Mouse (Mus musculus): ENCODE data around the gene Nav2.

Nav2 gene

GRCm38 (mm10) chr7:48887973-48888372 is 20.5 kb upstream of the Nav2 start:
- in situ Hi-C loops (cut with MseI, MboI), result no loop called here

GRCm38 (mm10) chr7:48888751-48889150 is 19.8 kb upstream of the Nav2 start:
- in situ Hi-C loops (cut with MseI, MboI), result no loop called here

- in situ Hi-C loops (cut with MseI, MboI), result loop anchor here (10.0 kb wide), 1 partner anchor 234 kb away; no protein-coding TSS in a partner anchor
These were observed 17.5 kb upstream of the Nav2 start for GRCm38 (mm10) chr7:48891029-48891428.

- in situ Hi-C loops (cut with MseI, MboI), result loop anchor here (10.0 kb wide), 1 partner anchor 232 kb away; no protein-coding TSS in a partner anchor
These were observed 15.4 kb upstream of the Nav2 start for GRCm38 (mm10) chr7:48893093-48893492.

- in situ Hi-C loops (cut with MseI, MboI), result loop anchor here (10.0 kb wide), 1 partner anchor 231 kb away; no protein-coding TSS in a partner anchor
These were observed 14.4 kb upstream of the Nav2 start for GRCm38 (mm10) chr7:48894152-48894551.

- in situ Hi-C loops (cut with MseI, MboI), result loop anchor here (10.0 kb wide), 1 partner anchor 230 kb away; no protein-coding TSS in a partner anchor
These were observed 13.8 kb upstream of the Nav2 start for GRCm38 (mm10) chr7:48894763-48895162.

- in situ Hi-C loops (cut with MseI, MboI), result loop anchor here (10.0 kb wide), 1 partner anchor 229 kb away; no protein-coding TSS in a partner anchor
These were observed 13.0 kb upstream of the Nav2 start for GRCm38 (mm10) chr7:48895475-48895874.

- in situ Hi-C loops (cut with MseI, MboI), result loop anchor here (10.0 kb wide), 1 partner anchor 229 kb away; no protein-coding TSS in a partner anchor
These were observed 12.5 kb upstream of the Nav2 start for GRCm38 (mm10) chr7:48896051-48896450.

- in situ Hi-C loops (cut with MseI, MboI), result loop anchor here (10.0 kb wide), 1 partner anchor 227 kb away; no protein-coding TSS in a partner anchor
These were observed 10.9 kb upstream of the Nav2 start for GRCm38 (mm10) chr7:48897539-48898163.

- in situ Hi-C loops (cut with MseI, MboI), result loop anchor here (10.0 kb wide), 1 partner anchor 226 kb away; no protein-coding TSS in a partner anchor
These were observed 10.1 kb upstream of the Nav2 start for GRCm38 (mm10) chr7:48898416-48898815.

GRCm38 (mm10) chr7:48900408-48901167 is 7.9 kb upstream of the Nav2 start:
- in situ Hi-C loops (cut with MseI, MboI), result no loop called here

- in situ Hi-C loops (cut with MseI, MboI), result no loop called here
These were observed 6.1 kb upstream of the Nav2 start for GRCm38 (mm10) chr7:48902454-48902853.

GRCm38 (mm10) chr7:48909342-48909671 is 791 bp downstream of the Nav2 start:
- in situ Hi-C loops (cut with MseI, MboI), result no loop called here

GRCm38 (mm10) chr7:48910282-48910681 is 1.8 kb downstream of the Nav2 start:
- in situ Hi-C loops (cut with MseI, MboI), result no loop called here

GRCm38 (mm10) chr7:48911146-48911545 is 2.6 kb downstream of the Nav2 start:
- in situ Hi-C loops (cut with MseI, MboI), result no loop called here

- in situ Hi-C loops (cut with MseI, MboI), result no loop called here
These were observed 6.4 kb downstream of the Nav2 start for GRCm38 (mm10) chr7:48914630-48915506.

GRCm38 (mm10) chr7:48917463-48917862 is 8.9 kb downstream of the Nav2 start:
- in situ Hi-C loops (cut with MseI, MboI), result no loop called here

- in situ Hi-C loops (cut with MseI, MboI), result no loop called here
These were observed 9.5 kb downstream of the Nav2 start for GRCm38 (mm10) chr7:48917988-48918387.

GRCm38 (mm10) chr7:48918389-48918788 is 9.9 kb downstream of the Nav2 start:
- in situ Hi-C loops (cut with MseI, MboI), result no loop called here

GRCm38 (mm10) chr7:48923620-48924019 is 15.1 kb downstream of the Nav2 start:
- in situ Hi-C loops (cut with MseI, MboI), result no loop called here

GRCm38 (mm10) chr7:48925214-48925613 is 16.7 kb downstream of the Nav2 start:
- in situ Hi-C loops (cut with MseI, MboI), result no loop called here

- in situ Hi-C loops (cut with MseI, MboI), result no loop called here
These were observed 19.8 kb downstream of the Nav2 start for GRCm38 (mm10) chr7:48928364-48928763.

Data from mouse trophoblast stem cell (cell line).